Comparison of ENCODE assay signal across 8 mouse cellular contexts in the genomic region with DNA sequence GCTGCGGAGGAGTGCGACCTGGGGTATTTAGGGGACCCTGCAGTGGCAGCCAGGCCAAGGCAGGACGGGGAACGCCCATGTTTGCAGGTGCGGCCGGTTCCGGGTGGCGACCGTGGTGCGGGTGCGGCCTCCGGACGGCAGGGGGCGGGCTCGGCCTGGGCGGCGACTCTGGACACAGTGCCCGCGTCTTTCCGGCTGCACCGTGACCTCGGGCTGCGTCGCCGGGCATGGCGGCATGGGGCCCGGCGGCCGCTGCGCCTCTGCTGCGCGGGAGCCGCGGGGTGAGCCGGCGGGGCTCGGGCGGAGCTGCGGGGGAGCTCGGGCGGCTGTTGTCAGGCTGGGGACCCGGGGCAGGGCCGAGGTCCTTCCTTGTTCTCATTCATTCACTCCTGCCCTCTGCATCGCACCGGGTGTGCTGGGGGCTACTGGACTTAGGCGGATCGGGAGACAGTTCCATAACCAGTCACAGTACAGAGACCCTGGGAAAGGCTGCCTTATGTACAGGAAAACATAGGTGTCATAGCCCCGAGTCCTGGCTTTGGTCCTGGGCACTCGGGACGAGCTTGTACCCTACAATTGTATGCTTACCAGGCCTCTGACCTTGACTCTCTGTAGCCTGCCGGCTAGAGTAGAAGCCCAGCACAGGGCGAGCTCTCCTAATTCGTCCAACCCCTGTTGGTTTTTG. TPM values are rescaled to one million over a fixed set of nuclear protein-coding genes. Genes with fewer than 3 reads are reported as not detected.
DNase-seq lines count a peak whose midpoint lies in the region; ATAC-seq lines count a peak whose summit lies in the region.

No protein-coding gene starts in this region.

- no peaks in the 10 kb centered on the region for H3K27me3 ChIP-seq in hindbrain, embryonic 13.5 days

- peak overlapping the region; percentile 96 for H3K9ac ChIP-seq in hindbrain, embryonic 13.5 days

- ATAC-seq in hindbrain, embryonic 13.5 days (ENCODE audit: low FRiP score) = peak; percentile 96

- peak overlapping the region; percentile 84 for H3K4me3 ChIP-seq in hindbrain, embryonic 13.5 days

- 1% methylated on average over 47 of the region's 53 CpGs for WGBS in hindbrain, embryonic 13.5 days

- peaks cover 24% of the 10 kb centered on the region for H3K4me1 ChIP-seq in hindbrain, embryonic 13.5 days (replicated peaks)

- peak; percentile 82 for DNase-seq in R1 (ENCODE audit: low read depth, low spot score)
- peak; percentile 97 for DNase-seq in cerebellum, postnatal 14 days
- peak; percentile 73 to 87 for DNase-seq in frontal cortex, postnatal 14 days (ENCODE audit: low spot score in 2 of 2)
- peak; percentile 89 to 95 for DNase-seq in layer of hippocampus, postnatal 25 days (ENCODE audit: extremely low spot score in 1 of 2, low spot score in 1 of 2)
- DNase-seq in lung, postnatal 14 days = peak; percentile 94
- DNase-seq in ovary, postnatal 36 days (ENCODE audit: low spot score) = peak; percentile 91
- peak; percentile 96 for DNase-seq in thymus, postnatal 25 days

- peak overlapping the region; percentile 92 for H3K4me2 ChIP-seq in hindbrain, embryonic 13.5 days

- H3K27ac ChIP-seq in hindbrain, embryonic 13.5 days = peak overlapping the region; percentile 74

- no peaks in the 10 kb centered on the region for H3K9me3 ChIP-seq in hindbrain, embryonic 13.5 days

- H3K36me3 ChIP-seq in hindbrain, embryonic 13.5 days = peaks cover 25% of the 10 kb centered on the region

RNA-seq across cellular contexts. Expression of gene Bola3, which starts 0.5 kb away (rescaled TPM):
- polyA plus RNA-seq in hindbrain, embryonic 13.5 days (2015; fragmentation: Nextera tagmentation; extraction: Ambion mirVana) = 62.2 and 68.7 TPM in 2 replicates
- total RNA-seq in layer of hippocampus, postnatal 25 days (2021) = 10 to 100 TPM; 49.2 to 51.6 TPM

RNA-seq across cellular contexts. Expression of gene Mob1a, which starts 23.6 kb away (rescaled TPM):
- 27.3 and 27.6 TPM in 2 replicates for polyA plus RNA-seq in hindbrain, embryonic 13.5 days (2015; fragmentation: Nextera tagmentation; extraction: Ambion mirVana)
- 10 to 100 TPM; 19.3 to 19.5 TPM for total RNA-seq in layer of hippocampus, postnatal 25 days (2021)

RNA-seq across cellular contexts. Expression of gene Mthfd2, which starts 23.7 kb away (rescaled TPM):
- polyA plus RNA-seq in hindbrain, embryonic 13.5 days (2015; fragmentation: Nextera tagmentation; extraction: Ambion mirVana) = 23.8 and 26.3 TPM in 2 replicates
- total RNA-seq in layer of hippocampus, postnatal 25 days (2021) = 1 to 10 TPM; 5.3 to 7.2 TPM

Comparison
In these comparisons a context has a peak if more than half of its experiments do, and no peak if none do; other contexts are left out.
1. Peak in every context shown above with its lines: DNase-seq, ATAC-seq, H3K4me3 ChIP-seq and H3K27ac ChIP-seq.